Mouse (Mus musculus): ENCODE results near the gene Runx1. TPM values are rescaled to one million over a fixed set of nuclear protein-coding genes. Genes with fewer than 3 reads are reported as not detected.

Runx1 gene
- total RNA-seq, 1 experiment: 7.4 TPM

GRCm38 (mm10) chr16:92715599-92716483 is 110.1 kb downstream of the Runx1 start:
- no peak overlapping the region for H3K9ac ChIP-seq (ENCODE audit: insufficient read depth, low read depth, low read length, poor library complexity, severe bottlenecking)

DNA sequence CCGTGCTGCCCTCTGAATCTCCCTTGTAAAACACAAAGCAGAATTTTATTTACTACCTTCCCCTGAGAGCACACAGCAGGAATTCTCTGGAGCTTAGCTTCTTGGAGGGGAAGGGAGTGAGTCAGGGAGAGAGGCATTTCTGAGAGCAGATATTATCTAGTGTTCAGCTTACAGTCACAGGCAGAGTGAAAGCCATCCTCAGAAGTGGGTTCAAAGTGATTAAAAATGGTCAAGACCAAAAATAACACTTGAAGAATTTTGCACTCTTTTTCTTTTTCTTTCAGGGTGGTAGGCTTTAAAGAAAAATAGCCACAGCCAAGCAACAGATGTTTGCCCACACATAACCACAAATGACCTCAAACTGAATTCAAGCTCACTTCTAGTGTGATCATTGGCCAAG is 115.8 kb downstream of the Runx1 start:
- Histone ChIP-seq H3K36me3 (ENCODE audit: control insufficient read depth, insufficient read depth, low read length, poor library complexity, severe bottlenecking) (no peaks in the 10 kb centered on the region), H3K27ac (ENCODE audit: insufficient read depth, low read depth, low read length, poor library complexity, severe bottlenecking) (no peak overlapping the region), H3K9me3 (ENCODE audit: control insufficient read depth, insufficient read depth, low read depth, low read length) (no peaks in the 10 kb centered on the region), H3K4me3 (ENCODE audit: insufficient read depth in 1 of 2, low read depth in 1 of 2, low read length in 2 of 2, poor library complexity in 1 of 2, severe bottlenecking in 1 of 2) (no peak overlapping the region), H3K4me1 (ENCODE audit: control insufficient read depth in 2 of 2, insufficient read depth in 2 of 2, low read length in 2 of 2, poor library complexity in 1 of 2) (peaks cover 0 to 5% of the 10 kb centered on the region in 2 experiments; a peak in 1 of 4 replicates), H3K9ac (ENCODE audit: insufficient read depth, low read depth, low read length, poor library complexity, severe bottlenecking) (no peak overlapping the region)
- in situ Hi-C loops (cut with MboI; ENCODE audit: low sequenced_read_pairs in 2 of 2, unreplicated experiment in 2 of 2): no loop called here
- no peak for DNase-seq (ENCODE audit: low read depth, low spot score)
- TF ChIP-seq HCFC1 (IDR thresholded peaks at IDR 0.05; ENCODE audit: borderline replicate concordance, insufficient read depth, low read length): no peak
- no peak for TF ChIP-seq MAFK (IDR thresholded peaks at IDR 0.05; ENCODE audit: insufficient read depth, low read depth, low read length)
- no peak for TF ChIP-seq ZC3H11A (IDR thresholded peaks at IDR 0.05; ENCODE audit: borderline replicate concordance, low read depth, low read length)
- no peak for TF ChIP-seq ZNF384 (IDR thresholded peaks at IDR 0.05; ENCODE audit: low read depth, low read length)
- no peak for TF ChIP-seq CHD2 (IDR thresholded peaks at IDR 0.05; ENCODE audit: low read depth, low read length)

More at GRCm38 (mm10) chr16:92715599-92716483, 110.1 kb downstream of the Runx1 start:
- TF ChIP-seq ZC3H11A (IDR thresholded peaks at IDR 0.05; ENCODE audit: borderline replicate concordance, low read depth, low read length): no peak
- TF ChIP-seq MAFK (IDR thresholded peaks at IDR 0.05; ENCODE audit: insufficient read depth, low read depth, low read length): no peak
- TF ChIP-seq HCFC1 (IDR thresholded peaks at IDR 0.05; ENCODE audit: borderline replicate concordance, insufficient read depth, low read length): no peak
- no peak for TF ChIP-seq CHD2 (IDR thresholded peaks at IDR 0.05; ENCODE audit: low read depth, low read length)
- no peak for TF ChIP-seq ZNF384 (IDR thresholded peaks at IDR 0.05; ENCODE audit: low read depth, low read length)
- no peak overlapping the region for H3K4me3 ChIP-seq (ENCODE audit: insufficient read depth in 1 of 2, low read depth in 1 of 2, low read length in 2 of 2, poor library complexity in 1 of 2, severe bottlenecking in 1 of 2)
- in situ Hi-C loops (cut with MboI; ENCODE audit: low sequenced_read_pairs in 2 of 2, unreplicated experiment in 2 of 2): no loop called here
- no peaks in the 10 kb centered on the region for H3K9me3 ChIP-seq (ENCODE audit: control insufficient read depth, insufficient read depth, low read depth, low read length)
- no peak overlapping the region for H3K27ac ChIP-seq (ENCODE audit: insufficient read depth, low read depth, low read length, poor library complexity, severe bottlenecking)
- no peak for DNase-seq (ENCODE audit: low read depth, low spot score)
- peaks cover 0 to 2% of the 10 kb centered on the region in 2 experiments; a peak in 1 of 4 replicates for H3K4me1 ChIP-seq (ENCODE audit: control insufficient read depth in 2 of 2, insufficient read depth in 2 of 2, low read length in 2 of 2, poor library complexity in 1 of 2)
- no peaks in the 10 kb centered on the region for H3K36me3 ChIP-seq (ENCODE audit: control insufficient read depth, insufficient read depth, low read length, poor library complexity, severe bottlenecking)

DNA sequence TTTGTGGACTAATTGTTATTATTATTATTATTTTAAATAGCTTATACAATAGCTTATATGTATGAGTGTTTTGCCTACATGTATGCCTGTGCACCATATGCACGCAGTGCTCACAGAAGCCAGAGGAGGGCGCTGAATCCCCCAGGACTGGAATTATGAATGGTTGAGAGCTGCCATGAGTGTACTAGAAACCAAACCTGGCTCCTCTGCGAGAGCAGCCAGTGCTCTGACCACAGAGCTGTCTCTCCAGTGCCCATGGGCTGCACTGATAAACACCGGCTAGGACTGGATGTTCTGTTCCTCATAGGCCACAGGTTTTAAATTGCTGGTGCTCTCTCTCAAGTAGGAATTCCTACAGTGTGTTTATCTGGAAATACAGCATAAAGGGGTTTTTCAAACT is 117.2 kb downstream of the Runx1 start:
- Histone ChIP-seq H3K27ac (ENCODE audit: insufficient read depth, low read depth, low read length, poor library complexity, severe bottlenecking) (no peak overlapping the region), H3K4me3 (ENCODE audit: insufficient read depth in 1 of 2, low read depth in 1 of 2, low read length in 2 of 2, poor library complexity in 1 of 2, severe bottlenecking in 1 of 2) (no peak overlapping the region), H3K9me3 (ENCODE audit: control insufficient read depth, insufficient read depth, low read depth, low read length) (no peaks in the 10 kb centered on the region), H3K4me1 (ENCODE audit: control insufficient read depth in 2 of 2, insufficient read depth in 2 of 2, low read length in 2 of 2, poor library complexity in 1 of 2) (peaks cover 0 to 5% of the 10 kb centered on the region in 2 experiments; a peak in 1 of 4 replicates), H3K36me3 (ENCODE audit: control insufficient read depth, insufficient read depth, low read length, poor library complexity, severe bottlenecking) (no peaks in the 10 kb centered on the region), H3K9ac (ENCODE audit: insufficient read depth, low read depth, low read length, poor library complexity, severe bottlenecking) (no peak overlapping the region)
- in situ Hi-C loops (cut with MboI; ENCODE audit: low sequenced_read_pairs in 2 of 2, unreplicated experiment in 2 of 2): no loop called here
- DNase-seq (ENCODE audit: low read depth, low spot score): no peak
- TF ChIP-seq ZC3H11A (IDR thresholded peaks at IDR 0.05; ENCODE audit: borderline replicate concordance, low read depth, low read length): peak; percentile 35; the same call in 1 of the 2 replicates
- no peak for TF ChIP-seq HCFC1 (IDR thresholded peaks at IDR 0.05; ENCODE audit: borderline replicate concordance, insufficient read depth, low read length)

- H3K4me3 ChIP-seq (ENCODE audit: insufficient read depth in 1 of 2, low read depth in 1 of 2, low read length in 2 of 2, poor library complexity in 1 of 2, severe bottlenecking in 1 of 2): no peak overlapping the region
- H3K36me3 ChIP-seq (ENCODE audit: control insufficient read depth, insufficient read depth, low read length, poor library complexity, severe bottlenecking): no peaks in the 10 kb centered on the region
- H3K27ac ChIP-seq (ENCODE audit: insufficient read depth, low read depth, low read length, poor library complexity, severe bottlenecking): no peak overlapping the region
- no peak overlapping the region for H3K9ac ChIP-seq (ENCODE audit: insufficient read depth, low read depth, low read length, poor library complexity, severe bottlenecking)
- H3K4me1 ChIP-seq (ENCODE audit: control insufficient read depth in 2 of 2, insufficient read depth in 2 of 2, low read length in 2 of 2, poor library complexity in 1 of 2): peaks cover 0 to 5% of the 10 kb centered on the region in 2 experiments; a peak in 1 of 4 replicates
- DNase-seq (ENCODE audit: low read depth, low spot score): no peak
- no peaks in the 10 kb centered on the region for H3K9me3 ChIP-seq (ENCODE audit: control insufficient read depth, insufficient read depth, low read depth, low read length)
- in situ Hi-C loops (cut with MboI; ENCODE audit: low sequenced_read_pairs in 2 of 2, unreplicated experiment in 2 of 2): no loop called here
- TF ChIP-seq CHD2 (IDR thresholded peaks at IDR 0.05; ENCODE audit: low read depth, low read length) (no peak), ZC3H11A (IDR thresholded peaks at IDR 0.05; ENCODE audit: borderline replicate concordance, low read depth, low read length) (no peak), HCFC1 (IDR thresholded peaks at IDR 0.05; ENCODE audit: borderline replicate concordance, insufficient read depth, low read length) (no peak), ZNF384 (IDR thresholded peaks at IDR 0.05; ENCODE audit: low read depth, low read length) (no peak), MAFK (IDR thresholded peaks at IDR 0.05; ENCODE audit: insufficient read depth, low read depth, low read length) (no peak)
These were observed 118.2 kb downstream of the Runx1 start for GRCm38 (mm10) chr16:92707712-92708111.

Measured in ES-E14 (cell line).